Mouse (Mus musculus) MN1 (cell line): ENCODE measurements around the gene Hmga1.
A peak's percentile ranks its signal among the peaks of the same experiment; 100 is the strongest.

Source experiments
- DNase-seq: peaks from one replicate; pipeline ENCODE4 v3.0.0-alpha.2; 2016; ENCODE audit warnings: low spot score

Gene Hmga1

GRCm38 (mm10) chr17:27560926-27561480 lies 4.7 kb downstream of the Hmga1 start:
- no peak for DNase-seq

- DNase-seq, result peak; percentile 89
These were observed 5.7 kb downstream of the Hmga1 start for GRCm38 (mm10) chr17:27561809-27562526.

- DNase-seq, result peak; percentile 51
These were observed 7.5 kb downstream of the Hmga1 start for GRCm38 (mm10) chr17:27563771-27564244.

- DNase-seq, result peak; percentile 48
These were observed 8.3 kb downstream of the Hmga1 start for GRCm38 (mm10) chr17:27564391-27565162.

- peak; percentile 95 for DNase-seq
These were observed 9.1 kb downstream of the Hmga1 start, which contains the start of gene AI413582 for GRCm38 (mm10) chr17:27565163-27565941. AI413582 (minus strand) TSS chr17:27565756.

GRCm38 (mm10) chr17:27565942-27566267 lies 9.6 kb downstream of the Hmga1 start:
- no peak for DNase-seq

- no peak for DNase-seq
These were observed 11.9 kb downstream of the Hmga1 start for GRCm38 (mm10) chr17:27568228-27568627.

GRCm38 (mm10) chr17:27571315-27571714 lies 15.0 kb downstream of the Hmga1 start:
- no peak for DNase-seq

GRCm38 (mm10) chr17:27573772-27574320 lies 17.5 kb downstream of the Hmga1 start:
- no peak for DNase-seq

- DNase-seq, result no peak
These were observed 18.3 kb downstream of the Hmga1 start for GRCm38 (mm10) chr17:27574470-27575115.

- no peak for DNase-seq
These were observed 18.9 kb downstream of the Hmga1 start for GRCm38 (mm10) chr17:27575116-27575776.

- DNase-seq, result no peak
These were observed 19.8 kb downstream of the Hmga1 start for GRCm38 (mm10) chr17:27576056-27576455.

GRCm38 (mm10) chr17:27577468-27577867 lies 21.2 kb downstream of the Hmga1 start:
- DNase-seq, result peak; percentile 35

- no peak for DNase-seq
These were observed 22.2 kb downstream of the Hmga1 start for GRCm38 (mm10) chr17:27578487-27578886.

GRCm38 (mm10) chr17:27579816-27580215 lies 23.5 kb downstream of the Hmga1 start:
- no peak for DNase-seq

- no peak for DNase-seq
These were observed 24.2 kb downstream of the Hmga1 start for GRCm38 (mm10) chr17:27580392-27581068.

- DNase-seq, result no peak
These were observed 27.0 kb downstream of the Hmga1 start for GRCm38 (mm10) chr17:27583185-27583894.

- no peak for DNase-seq
These were observed 30.4 kb downstream of the Hmga1 start for GRCm38 (mm10) chr17:27586661-27587060.

- no peak for DNase-seq
These were observed 31.0 kb downstream of the Hmga1 start for GRCm38 (mm10) chr17:27587252-27587651.

GRCm38 (mm10) chr17:27588231-27588630 lies 31.9 kb downstream of the Hmga1 start:
- no peak for DNase-seq
